ENCODE assay signal across 9 mouse cellular contexts in the genomic region with DNA sequence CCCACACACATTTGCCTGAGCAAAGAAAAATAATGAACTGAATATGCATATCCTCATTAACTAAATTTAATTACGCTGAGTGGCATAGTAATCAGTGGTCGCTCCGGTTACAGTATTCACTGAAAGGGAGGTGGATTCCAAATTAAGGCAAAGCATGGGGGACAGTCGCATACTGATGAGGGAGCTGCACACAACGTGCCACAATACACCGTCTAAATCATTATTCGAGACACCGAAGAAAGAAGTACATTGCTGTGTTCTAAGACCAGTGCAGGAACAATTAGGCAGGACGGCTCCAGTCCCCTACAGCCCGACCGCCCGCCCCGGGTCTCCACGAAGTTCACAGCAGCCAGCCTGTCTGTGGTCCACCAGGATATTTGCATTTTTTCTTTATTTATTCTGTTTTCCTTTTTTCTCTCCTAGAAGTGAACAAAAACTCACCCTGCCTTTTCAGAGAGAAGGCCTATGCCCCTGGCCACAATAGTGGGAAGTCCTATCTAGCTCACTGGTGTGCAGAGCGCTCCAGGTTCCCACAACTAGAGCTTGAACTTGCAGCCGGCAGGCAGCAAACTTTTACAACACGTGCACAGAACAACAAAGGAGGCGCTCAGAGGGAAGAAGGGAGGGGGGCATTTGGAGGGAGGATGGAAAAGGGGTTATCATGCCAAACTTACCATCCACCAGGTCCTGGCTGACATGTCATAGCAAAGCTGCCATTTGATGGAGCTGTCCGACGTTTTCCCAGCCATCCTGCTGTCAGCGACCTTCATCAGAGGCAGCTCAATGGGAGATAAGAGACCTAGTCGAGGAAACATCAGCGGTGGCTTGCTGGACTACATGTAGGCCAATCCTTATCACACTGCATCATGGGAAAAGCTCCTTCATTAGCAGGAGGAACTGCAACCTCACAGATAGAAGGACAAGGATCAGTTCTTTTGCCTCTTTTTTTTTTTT. TPM values are rescaled to one million over a fixed set of nuclear protein-coding genes. Genes with fewer than 3 reads are reported as not detected.
DNase-seq lines count a peak whose midpoint lies in the region; ATAC-seq lines count a peak whose summit lies in the region.
"Had no signal": no experiment of that assay in that cellular context is flagged by ENCODE, and none has a peak within 500 bp of the region (broad histone marks: within the 10 kb centered on the region; RNA-seq: fewer than 3 reads in every experiment).

TSS of gene Nfib (minus strand) at position 910 of the 954 bp plus-strand sequence.

- 63% methylated on average over 23 of the region's 23 CpGs for WGBS in lung, embryonic 16.5 days
- 55% methylated on average over 23 of the region's 23 CpGs for WGBS in embryonic facial prominence, embryonic 14.5 days
- 52% methylated on average over 23 of the region's 23 CpGs for WGBS in heart, embryonic 13.5 days
- WGBS in stomach, embryonic 16.5 days = 66% methylated on average over 23 of the region's 23 CpGs

- H3K4me2 ChIP-seq in lung, embryonic 16.5 days (ENCODE audit: low read depth, low read length) = no peak within 1 kb of the TSS
- H3K4me2 ChIP-seq in embryonic facial prominence, embryonic 14.5 days (ENCODE audit: low read depth, low read length) = peak within 1 kb of the TSS; percentile 23
- peak within 1 kb of the TSS; percentile 42 for H3K4me2 ChIP-seq in heart, embryonic 13.5 days
- no peak within 1 kb of the TSS for H3K4me2 ChIP-seq in stomach, embryonic 16.5 days (ENCODE audit: low read depth, low read length)

- H3K9me3 ChIP-seq in lung, embryonic 16.5 days (ENCODE audit: control insufficient read depth, low read length) = no peaks in the 10 kb centered on the region
- no peaks in the 10 kb centered on the region for H3K9me3 ChIP-seq in embryonic facial prominence, embryonic 14.5 days (ENCODE audit: control insufficient read depth, low read length)
- H3K9me3 ChIP-seq in heart, embryonic 13.5 days = no peaks in the 10 kb centered on the region
- H3K9me3 ChIP-seq in stomach, embryonic 16.5 days (replicated peaks; ENCODE audit: control insufficient read depth, low read length) = no peaks in the 10 kb centered on the region

- H3K36me3 ChIP-seq in lung, embryonic 16.5 days (ENCODE audit: control insufficient read depth, insufficient read depth, low read length) = no peaks in the 10 kb centered on the region
- H3K36me3 ChIP-seq in embryonic facial prominence, embryonic 14.5 days (ENCODE audit: control insufficient read depth, insufficient read depth, low read length) = no peaks in the 10 kb centered on the region
- H3K36me3 ChIP-seq in heart, embryonic 13.5 days = no peaks in the 10 kb centered on the region
- no peaks in the 10 kb centered on the region for H3K36me3 ChIP-seq in stomach, embryonic 16.5 days (ENCODE audit: control insufficient read depth, insufficient read depth, low read length)

- H3K27ac ChIP-seq in lung, embryonic 16.5 days (ENCODE audit: low read length) = no peak within 1 kb of the TSS
- H3K27ac ChIP-seq in embryonic facial prominence, embryonic 14.5 days (replicated peaks; ENCODE audit: low read depth, low read length) = peak within 1 kb of the TSS; percentile 54
- peak within 1 kb of the TSS; percentile 78 for H3K27ac ChIP-seq in heart, embryonic 13.5 days (replicated peaks)
- H3K27ac ChIP-seq in stomach, embryonic 16.5 days (ENCODE audit: low read length) = no peak within 1 kb of the TSS

- H3K27me3 ChIP-seq in lung, embryonic 16.5 days (ENCODE audit: control insufficient read depth, insufficient read depth, low read depth, low read length) = no peaks in the 10 kb centered on the region
- H3K27me3 ChIP-seq in embryonic facial prominence, embryonic 14.5 days (replicated peaks; ENCODE audit: control insufficient read depth, insufficient read depth, low read length) = no peaks in the 10 kb centered on the region
- H3K27me3 ChIP-seq in heart, embryonic 13.5 days (replicated peaks) = no peaks in the 10 kb centered on the region
- H3K27me3 ChIP-seq in stomach, embryonic 16.5 days (ENCODE audit: control insufficient read depth, insufficient read depth, low read length) = no peaks in the 10 kb centered on the region

- peaks cover 3% of the 10 kb centered on the region; the same call in 1 of the 2 replicates for H3K4me1 ChIP-seq in lung, embryonic 16.5 days (replicated peaks; ENCODE audit: control insufficient read depth, insufficient read depth, low read length)
- peaks cover 35% of the 10 kb centered on the region for H3K4me1 ChIP-seq in embryonic facial prominence, embryonic 14.5 days (ENCODE audit: control insufficient read depth, insufficient read depth, low read length)
- peaks cover 70% of the 10 kb centered on the region for H3K4me1 ChIP-seq in heart, embryonic 13.5 days
- peaks cover under 1% of the 10 kb centered on the region; the same call in 1 of the 2 replicates for H3K4me1 ChIP-seq in stomach, embryonic 16.5 days (ENCODE audit: control insufficient read depth, insufficient read depth, low read length)

- H3K4me3 ChIP-seq in lung, embryonic 16.5 days (ENCODE audit: low read length) = no peak within 1 kb of the TSS
- H3K4me3 ChIP-seq in embryonic facial prominence, embryonic 14.5 days (ENCODE audit: low read depth, low read length) = peak within 1 kb of the TSS; percentile 7
- no peak within 1 kb of the TSS for H3K4me3 ChIP-seq in heart, embryonic 13.5 days
- no peak within 1 kb of the TSS for H3K4me3 ChIP-seq in stomach, embryonic 16.5 days (replicated peaks; ENCODE audit: low read length)
- H3K4me3 ChIP-seq: myocyte had no signal

- no peak for ATAC-seq in lung, embryonic 16.5 days (ENCODE audit: low read depth)
- ATAC-seq in embryonic facial prominence, embryonic 14.5 days (ENCODE audit: low read depth) = 0 out of 2 replicates have a peak, but pooled peaks have one; percentile 41
- no peak for ATAC-seq in heart, embryonic 13.5 days (ENCODE audit: extremely low read depth, insufficient number of reproducible peaks, low FRiP score, low TSS enrichment)
- no peak for ATAC-seq in stomach, embryonic 16.5 days (ENCODE audit: insufficient read depth, low FRiP score)

- no peak within 1 kb of the TSS for H3K9ac ChIP-seq in lung, embryonic 16.5 days (ENCODE audit: low read length)
- H3K9ac ChIP-seq in embryonic facial prominence, embryonic 14.5 days (ENCODE audit: low read depth, low read length) = peak within 1 kb of the TSS; percentile 5; the same call in 1 of the 2 replicates
- peak within 1 kb of the TSS; percentile 59 for H3K9ac ChIP-seq in heart, embryonic 13.5 days
- no peak within 1 kb of the TSS for H3K9ac ChIP-seq in stomach, embryonic 16.5 days (ENCODE audit: low read length)

- intact Hi-C loops in left cerebral cortex, postnatal 14 days (cut with DNase I) = no loop called here

- DNase-seq in lung, postnatal 36 days = no peak
- no peak for DNase-seq in embryonic facial prominence, embryonic 14.5 days (ENCODE audit: low spot score)
- peak in 1 of 2 experiments; percentile 32 for DNase-seq in left cerebral cortex, postnatal 14 days (ENCODE audit: low spot score in 2 of 2)
- no peak for DNase-seq in right cerebral cortex, adult 18-20 months
- no peak for DNase-seq in spleen, postnatal 4 days (ENCODE audit: low spot score in 2 of 2)

RNA-seq across cellular contexts. Expression of gene Nfib, which starts in this region (rescaled TPM):
- 104 and 107 TPM in 2 replicates for polyA plus RNA-seq in lung, embryonic 16.5 days (2015; fragmentation: Nextera tagmentation; extraction: Ambion mirVana)
- polyA plus RNA-seq in embryonic facial prominence, embryonic 14.5 days (2014; fragmentation: Nextera tagmentation; extraction: Ambion mirVana) = 86.0 and 100 TPM in 2 replicates
- polyA plus RNA-seq in heart, embryonic 13.5 days (2015; fragmentation: Nextera tagmentation; extraction: Ambion mirVana) = 53.0 and 57.9 TPM in 2 replicates
- 100 to 1,000 TPM in 1 of 2 experiments, 10 to 100 TPM in 1; 94.4 to 100 TPM for total RNA-seq in left cerebral cortex, postnatal 14 days (2021)
- 51.2 and 60.1 TPM in 2 replicates for polyA plus RNA-seq in stomach, embryonic 16.5 days (2015; fragmentation: Nextera tagmentation; extraction: Ambion mirVana)

Comparison
In these comparisons a context has a peak if more than half of its experiments do, and no peak if none do; other contexts are left out.
1. H3K27ac ChIP-seq: peak in embryonic facial prominence, embryonic 14.5 days (single experiment) and heart, embryonic 13.5 days (single experiment); none in lung, embryonic 16.5 days (single experiment) and stomach, embryonic 16.5 days (single experiment).
2. H3K4me2 ChIP-seq: peak in embryonic facial prominence, embryonic 14.5 days (single experiment) and heart, embryonic 13.5 days (single experiment); none in lung, embryonic 16.5 days (single experiment) and stomach, embryonic 16.5 days (single experiment).
3. H3K9ac ChIP-seq: peak in embryonic facial prominence, embryonic 14.5 days (single experiment) and heart, embryonic 13.5 days (single experiment); none in lung, embryonic 16.5 days (single experiment) and stomach, embryonic 16.5 days (single experiment).